Mouse (Mus musculus) olfactory bulb, adult 2 months (tissue): Measurements from ENCODE around the gene Unc119b. TPM values are rescaled to one million over a fixed set of nuclear protein-coding genes. Genes with fewer than 3 reads are reported as not detected.
"Not testable (repeated sequence)": the region's sequence is repeated elsewhere in the genome, so short reads cannot be mapped to it uniquely, and the experiment has no call there.

Experiments used
- H3K27ac ChIP-seq: fragments of 200-500 bp; 2 replicates; pipeline ENCODE4 v1.5.1; 2012; ENCODE audit warnings: low read depth, low read length; ENCODE audit not compliant: insufficient read depth
- H3K4me1 ChIP-seq: fragments of 200-500 bp; 2 replicates; pipeline ENCODE4 v1.6.1; 2012; ENCODE audit warnings: low read length; ENCODE audit not compliant: control insufficient read depth, insufficient read depth
- H3K4me3 ChIP-seq: fragments of 200-500 bp; 2 replicates; pipeline ENCODE4 v1.5.1; 2012; ENCODE audit warnings: mild to moderate bottlenecking, low read depth, low read length, moderate library complexity; ENCODE audit not compliant: insufficient read depth
- CTCF ChIP-seq: fragments of 200-500 bp; IDR thresholded peaks from 2 replicates; pipeline ENCODE4 v1.5.1; 2012; ENCODE audit warnings: low read depth, mild to moderate bottlenecking, low read length, moderate library complexity; ENCODE audit not compliant: insufficient read depth
- POLR2A ChIP-seq: fragments of 200-500 bp; IDR thresholded peaks from 2 replicates; pipeline ENCODE4 v1.6.1; 2012; ENCODE audit warnings: mild to moderate bottlenecking, low read depth, low read length, moderate library complexity; ENCODE audit not compliant: insufficient read depth
- WGBS: fragments of 180-500 bp; shearing (Covaris S2); methylation state at CpG from one replicate; pipeline ENCODE4 v1.1.7; 2018; 5-methylcytosine and 5-hydroxymethylcytosine counted together
- polyA plus RNA-seq: library from polyadenylated mRNA; stranded (reverse); fragments of >200 nt; gene quantifications from 2 replicates; pipeline ENCODE4 v1.2.4, GENCODE M21; 2012; ENCODE audit warnings: low replicate concordance; ENCODE audit not compliant: missing spikeins, insufficient read depth, insufficient read length

The Unc119b gene
- polyA plus RNA-seq, 1 experiment: not detected

GRCm38 (mm10) chr5:115168641-115169415 is 34.1 kb upstream of the Unc119b start:
- no peak overlapping the region for H3K27ac ChIP-seq
- H3K4me3 ChIP-seq: no peak overlapping the region
- H3K4me1 ChIP-seq: no peaks in the 10 kb centered on the region; the same call in 1 of the 2 replicates
- 52% methylated on average over 27 of the region's 27 CpGs for WGBS
- TF ChIP-seq CTCF (no peak), POLR2A (no peak)

- TF ChIP-seq CTCF (no peak), POLR2A (no peak)
- whole genome bisulfite sequencing: 78% methylated on average over 6 of the region's 6 CpGs
Observed at GRCm38 (mm10) chr5:115167396-115167795, 32.6 kb upstream of the Unc119b start.

GRCm38 (mm10) chr5:115166815-115167194 is 32.0 kb upstream of the Unc119b start:
- TF ChIP-seq CTCF: no peak
- TF ChIP-seq POLR2A: no peak
- no peak overlapping the region for H3K27ac ChIP-seq
- 81% methylated on average over 7 of the region's 7 CpGs for WGBS
- H3K4me3 ChIP-seq: no peak overlapping the region
- peaks cover 7% of the 10 kb centered on the region for H3K4me1 ChIP-seq

More at GRCm38 (mm10) chr5:115167396-115167795, 32.6 kb upstream of the Unc119b start:
- Histone ChIP-seq H3K27ac (no peak overlapping the region), H3K4me3 (no peak overlapping the region), H3K4me1 (peaks cover 5% of the 10 kb centered on the region)

- Histone ChIP-seq H3K4me3 (no peak overlapping the region), H3K4me1 (peaks cover 11% of the 10 kb centered on the region), H3K27ac (no peak overlapping the region)
- WGBS: 59% methylated on average over 11 of the region's 11 CpGs
- TF ChIP-seq CTCF (no peak), POLR2A (no peak)
Observed at GRCm38 (mm10) chr5:115165895-115166814, 31.4 kb upstream of the Unc119b start.

- Histone ChIP-seq H3K27ac (no peak overlapping the region), H3K4me3 (no peak overlapping the region), H3K4me1 (peaks cover 17% of the 10 kb centered on the region)
- WGBS: 61% methylated on average over 9 of the region's 9 CpGs
- TF ChIP-seq CTCF: 0 out of 2 replicates have a peak, but pooled peaks have one; percentile 22
- no peak for TF ChIP-seq POLR2A
Observed at GRCm38 (mm10) chr5:115165351-115165750, 30.6 kb upstream of the Unc119b start.

GRCm38 (mm10) chr5:115164446-115164845 is 29.7 kb upstream of the Unc119b start:
- 87% methylated on average over 4 of the region's 4 CpGs for WGBS
- H3K27ac ChIP-seq, H3K4me3 ChIP-seq: not testable (repeated sequence)
- H3K4me1 ChIP-seq: peaks cover 21% of the 10 kb centered on the region

- WGBS: 35% methylated on average over 8 of the region's 8 CpGs
- Histone ChIP-seq H3K4me3 (no peak overlapping the region), H3K4me1 (peaks cover 25% of the 10 kb centered on the region), H3K27ac (no peak overlapping the region)
- TF ChIP-seq CTCF (peak; percentile 48; the same call in 1 of the 2 replicates), POLR2A (no peak)
Observed at GRCm38 (mm10) chr5:115163563-115163962, 28.8 kb upstream of the Unc119b start.

GRCm38 (mm10) chr5:115161940-115162279 is 27.1 kb upstream of the Unc119b start:
- H3K4me3 ChIP-seq, H3K27ac ChIP-seq: not testable (repeated sequence)
- peaks cover 29% of the 10 kb centered on the region for H3K4me1 ChIP-seq
- 69% methylated on average over 1 of the region's 1 CpGs for WGBS

- WGBS: 27% methylated on average over 13 of the region's 13 CpGs
- Histone ChIP-seq H3K4me1 (peaks cover 29% of the 10 kb centered on the region), H3K27ac (peak overlapping the region; percentile 49; the same call in 1 of the 2 replicates), H3K4me3 (no peak overlapping the region)
- TF ChIP-seq CTCF (no peak), POLR2A (no peak)
Observed at GRCm38 (mm10) chr5:115161064-115161939, 26.5 kb upstream of the Unc119b start.
